Mouse (Mus musculus): ENCODE measurements around the gene Mks1. TPM values are rescaled to one million over a fixed set of nuclear protein-coding genes. Genes with fewer than 3 reads are reported as not detected.

Mks1 gene
- 7.3 and 7.7 TPM in 2 replicates for polyA plus RNA-seq (2015; fragmentation: Nextera tagmentation; extraction: Ambion mirVana)

GRCm38 (mm10) chr11:87852690-87853596 lies at the start of gene Mks1:
Gene Mks1, plus strand, starts transcription at chr11:87853215.
- 0 out of 2 replicates have a peak within 1 kb of the TSS, but pooled peaks have one; percentile 1 for H3K27ac ChIP-seq (ENCODE audit: low read length)
- peak; percentile 95 for ATAC-seq (replicated peaks; ENCODE audit: extremely low read depth, insufficient read depth, low FRiP score)
- H3K36me3 ChIP-seq (ENCODE audit: control insufficient read depth, insufficient read depth) = 0 out of 2 replicates have a peak, but pooled peaks cover 3% of the 10 kb centered on the region
- peak within 1 kb of the TSS; percentile 71 for H3K4me3 ChIP-seq (ENCODE audit: low read length)
- H3K9ac ChIP-seq (ENCODE audit: low read length) = peak within 1 kb of the TSS; percentile 67
- no peaks in the 10 kb centered on the region for H3K9me3 ChIP-seq (replicated peaks; ENCODE audit: control insufficient read depth, low read length)
- H3K4me2 ChIP-seq (ENCODE audit: low read depth, low read length) = peak within 1 kb of the TSS; percentile 74
- WGBS = 4% methylated on average over 40 of the region's 40 CpGs
- H3K4me1 ChIP-seq (ENCODE audit: control insufficient read depth, insufficient read depth, low read length) = peaks cover 6% of the 10 kb centered on the region
- no peaks in the 10 kb centered on the region for H3K27me3 ChIP-seq (ENCODE audit: control insufficient read depth, insufficient read depth, low read length)

DNA sequence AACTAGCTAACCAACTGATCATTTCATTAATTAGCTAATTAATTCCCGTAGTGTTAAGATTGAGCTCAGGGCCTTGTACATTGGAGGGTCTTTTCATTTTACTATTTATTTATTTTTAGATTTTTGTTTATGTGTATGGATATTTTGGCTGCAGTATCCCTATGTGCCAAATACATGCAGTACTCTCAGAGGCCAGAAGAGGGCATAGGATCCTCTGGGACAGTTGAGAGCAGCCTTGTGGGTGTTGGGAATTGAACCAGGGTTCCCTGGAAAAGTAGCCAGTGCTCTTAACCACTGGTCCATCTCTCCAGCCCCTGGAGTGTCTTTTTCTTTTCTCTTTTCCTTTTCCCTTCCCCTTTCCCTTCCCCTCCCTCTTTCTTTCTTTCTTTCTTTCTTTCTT lies 47.6 kb upstream of the Mks1 start:
- Histone ChIP-seq H3K4me3 (ENCODE audit: low read length) (no peak overlapping the region), H3K27me3 (ENCODE audit: control insufficient read depth, insufficient read depth, low read length) (no peaks in the 10 kb centered on the region; the same call in 1 of the 2 replicates), H3K4me2 (ENCODE audit: low read depth, low read length) (no peak overlapping the region), H3K4me1 (ENCODE audit: control insufficient read depth, insufficient read depth, low read length) (no peaks in the 10 kb centered on the region), H3K36me3 (ENCODE audit: control insufficient read depth, insufficient read depth) (no peaks in the 10 kb centered on the region), H3K9ac (ENCODE audit: low read length) (no peak overlapping the region), H3K27ac (ENCODE audit: low read length) (no peak overlapping the region), H3K9me3 (replicated peaks; ENCODE audit: control insufficient read depth, low read length) (no peaks in the 10 kb centered on the region)
- 61% methylated on average over 1 of the region's 1 CpGs for WGBS
- ATAC-seq (replicated peaks; ENCODE audit: extremely low read depth, insufficient read depth, low FRiP score) = no peak

DNA sequence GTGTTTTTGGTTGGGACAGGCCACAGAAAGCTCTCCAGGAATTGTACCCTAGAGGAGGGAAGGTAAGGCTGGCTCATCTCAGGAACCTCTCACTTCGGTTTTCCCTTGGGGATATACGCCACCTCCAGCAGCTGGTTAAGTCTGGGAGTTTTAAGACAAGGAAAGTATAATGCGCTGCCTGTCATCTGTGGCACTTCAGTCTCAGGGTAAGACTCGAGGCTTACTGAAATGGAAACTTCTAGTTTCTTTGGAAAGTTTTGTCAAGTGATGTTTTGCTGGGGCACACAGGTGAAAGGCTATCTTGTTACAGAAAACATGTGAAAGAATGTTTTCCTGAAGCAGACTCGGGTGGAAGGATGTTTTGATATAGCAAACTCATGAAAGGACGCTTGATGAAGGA lies 45.6 kb upstream of the Mks1 start:
- no peaks in the 10 kb centered on the region for H3K4me1 ChIP-seq (ENCODE audit: control insufficient read depth, insufficient read depth, low read length)
- H3K27me3 ChIP-seq (ENCODE audit: control insufficient read depth, insufficient read depth, low read length) = no peaks in the 10 kb centered on the region; the same call in 1 of the 2 replicates
- no peak overlapping the region for H3K4me3 ChIP-seq (ENCODE audit: low read length)
- no peaks in the 10 kb centered on the region for H3K9me3 ChIP-seq (replicated peaks; ENCODE audit: control insufficient read depth, low read length)
- ATAC-seq (replicated peaks; ENCODE audit: extremely low read depth, insufficient read depth, low FRiP score) = no peak
- no peak overlapping the region for H3K9ac ChIP-seq (ENCODE audit: low read length)
- 73% methylated on average over 6 of the region's 6 CpGs for WGBS
- no peak overlapping the region for H3K27ac ChIP-seq (ENCODE audit: low read length)
- H3K36me3 ChIP-seq (ENCODE audit: control insufficient read depth, insufficient read depth) = no peaks in the 10 kb centered on the region
- H3K4me2 ChIP-seq (ENCODE audit: low read depth, low read length) = no peak overlapping the region

- Histone ChIP-seq H3K4me1 (ENCODE audit: control insufficient read depth, insufficient read depth, low read length) (no peaks in the 10 kb centered on the region), H3K27ac (ENCODE audit: low read length) (no peak overlapping the region), H3K9me3 (replicated peaks; ENCODE audit: control insufficient read depth, low read length) (no peaks in the 10 kb centered on the region), H3K9ac (ENCODE audit: low read length) (no peak overlapping the region), H3K4me2 (ENCODE audit: low read depth, low read length) (no peak overlapping the region), H3K36me3 (ENCODE audit: control insufficient read depth, insufficient read depth) (no peaks in the 10 kb centered on the region), H3K27me3 (ENCODE audit: control insufficient read depth, insufficient read depth, low read length) (no peaks in the 10 kb centered on the region; the same call in 1 of the 2 replicates), H3K4me3 (ENCODE audit: low read length) (no peak overlapping the region)
- ATAC-seq (replicated peaks; ENCODE audit: extremely low read depth, insufficient read depth, low FRiP score) = no peak
- 65% methylated on average over 7 of the region's 7 CpGs for WGBS
Measured at GRCm38 (mm10) chr11:87808236-87808635, 44.8 kb upstream of the Mks1 start.

DNA sequence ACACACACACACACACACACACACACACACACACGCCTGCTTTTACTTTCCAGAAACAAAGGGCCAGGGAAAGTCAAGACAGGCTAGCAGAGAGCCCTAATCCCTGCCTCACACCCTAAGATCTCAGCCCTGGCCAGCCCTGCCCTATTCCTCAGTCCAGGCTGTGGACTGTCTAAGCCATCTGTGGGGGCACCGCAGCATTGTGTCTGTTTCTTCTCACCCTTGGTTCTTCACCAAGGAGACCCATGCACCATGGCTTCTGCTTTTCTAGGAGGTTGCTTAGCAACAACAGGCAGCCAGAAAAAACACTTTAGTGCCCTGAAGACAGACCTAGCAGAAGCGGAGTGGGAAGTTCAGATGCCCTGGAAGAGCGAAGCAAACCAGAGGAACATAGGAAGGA lies 41.6 kb upstream of the Mks1 start:
- 52% methylated on average over 4 of the region's 4 CpGs for WGBS
- no peaks in the 10 kb centered on the region for H3K36me3 ChIP-seq (ENCODE audit: control insufficient read depth, insufficient read depth)
- H3K9me3 ChIP-seq (replicated peaks; ENCODE audit: control insufficient read depth, low read length) = no peaks in the 10 kb centered on the region
- no peak overlapping the region for H3K4me3 ChIP-seq (ENCODE audit: low read length)
- ATAC-seq (replicated peaks; ENCODE audit: extremely low read depth, insufficient read depth, low FRiP score) = no peak
- no peak overlapping the region for H3K27ac ChIP-seq (ENCODE audit: low read length)
- H3K4me1 ChIP-seq (ENCODE audit: control insufficient read depth, insufficient read depth, low read length) = no peaks in the 10 kb centered on the region
- peaks cover 6% of the 10 kb centered on the region; the same call in 1 of the 2 replicates for H3K27me3 ChIP-seq (ENCODE audit: control insufficient read depth, insufficient read depth, low read length)
- no peak overlapping the region for H3K9ac ChIP-seq (ENCODE audit: low read length)
- H3K4me2 ChIP-seq (ENCODE audit: low read depth, low read length) = no peak overlapping the region

DNA sequence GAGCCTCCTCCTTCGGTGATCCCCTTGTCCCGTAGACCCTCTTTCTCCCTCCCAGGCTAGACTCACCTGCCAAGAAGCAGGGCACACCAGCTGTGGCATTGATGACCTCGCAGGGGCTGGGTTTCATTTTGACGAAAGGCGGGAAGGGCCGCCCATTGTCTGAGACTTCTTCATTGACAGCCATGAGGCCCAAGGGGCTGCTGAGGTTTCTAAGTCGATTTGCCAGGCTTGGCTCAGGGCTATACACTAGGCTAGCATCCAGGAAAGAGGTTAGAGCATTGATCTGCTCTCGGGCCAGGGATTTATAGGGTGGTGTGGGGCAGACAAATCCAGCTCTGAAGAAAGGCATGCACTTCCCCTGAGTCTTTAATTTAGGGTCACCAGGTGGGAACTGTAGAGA lies 38.2 kb upstream of the Mks1 start:
- Histone ChIP-seq H3K9ac (ENCODE audit: low read length) (no peak overlapping the region), H3K9me3 (replicated peaks; ENCODE audit: control insufficient read depth, low read length) (no peaks in the 10 kb centered on the region), H3K4me1 (ENCODE audit: control insufficient read depth, insufficient read depth, low read length) (no peaks in the 10 kb centered on the region), H3K36me3 (ENCODE audit: control insufficient read depth, insufficient read depth) (no peaks in the 10 kb centered on the region), H3K27ac (ENCODE audit: low read length) (no peak overlapping the region), H3K27me3 (ENCODE audit: control insufficient read depth, insufficient read depth, low read length) (peaks cover 12% of the 10 kb centered on the region), H3K4me3 (ENCODE audit: low read length) (no peak overlapping the region), H3K4me2 (ENCODE audit: low read depth, low read length) (no peak overlapping the region)
- WGBS = 74% methylated on average over 8 of the region's 8 CpGs
- no peak for ATAC-seq (replicated peaks; ENCODE audit: extremely low read depth, insufficient read depth, low FRiP score)

DNA sequence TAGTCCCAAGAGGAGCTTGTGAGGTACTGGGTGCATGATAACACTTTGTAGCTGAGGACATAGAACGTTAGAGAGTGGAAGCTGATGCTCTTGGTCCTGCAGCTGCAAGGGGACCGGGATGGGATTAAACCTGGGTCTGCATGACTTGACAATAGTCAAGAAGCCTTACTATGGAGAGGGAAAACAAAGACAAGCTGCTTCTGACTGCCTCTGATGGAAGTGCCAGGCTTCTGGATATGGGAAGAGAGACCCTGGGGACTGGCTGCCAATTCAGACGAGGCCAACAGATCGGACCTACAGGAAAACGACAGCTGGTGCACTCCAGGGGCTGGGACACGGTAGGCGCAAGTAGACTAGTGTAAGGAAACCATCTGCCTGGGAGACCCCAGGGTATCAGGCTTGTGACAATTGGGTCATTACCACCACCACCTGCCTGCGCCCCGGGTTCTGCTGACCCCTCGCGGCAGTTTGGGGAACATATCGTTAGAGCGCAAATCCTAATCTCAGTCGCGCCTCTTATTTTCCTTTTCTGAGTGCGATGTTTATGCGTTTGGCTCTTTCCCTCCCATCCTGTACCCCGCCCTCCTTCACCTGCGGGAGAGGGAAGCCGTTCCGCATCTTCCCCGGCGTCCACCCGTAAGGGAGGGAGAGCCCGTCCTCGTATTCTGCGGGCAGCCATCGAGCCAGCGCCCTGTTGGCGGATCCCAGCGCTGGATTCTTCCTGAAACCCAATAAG lies 36.1 kb upstream of the Mks1 start:
- peak overlapping the region; percentile 50; the same call in 1 of the 2 replicates for H3K9ac ChIP-seq (ENCODE audit: low read length)
- 4% methylated on average over 31 of the region's 31 CpGs for WGBS
- no peaks in the 10 kb centered on the region for H3K9me3 ChIP-seq (replicated peaks; ENCODE audit: control insufficient read depth, low read length)
- peaks cover 12% of the 10 kb centered on the region for H3K27me3 ChIP-seq (ENCODE audit: control insufficient read depth, insufficient read depth, low read length)
- H3K4me1 ChIP-seq (ENCODE audit: control insufficient read depth, insufficient read depth, low read length) = no peaks in the 10 kb centered on the region
- no peaks in the 10 kb centered on the region for H3K36me3 ChIP-seq (ENCODE audit: control insufficient read depth, insufficient read depth)
- no peak overlapping the region for H3K27ac ChIP-seq (ENCODE audit: low read length)
- H3K4me3 ChIP-seq (ENCODE audit: low read length) = peak overlapping the region; percentile 49
- no peak for ATAC-seq (replicated peaks; ENCODE audit: extremely low read depth, insufficient read depth, low FRiP score)
- H3K4me2 ChIP-seq (ENCODE audit: low read depth, low read length) = peak overlapping the region; percentile 74

- peak overlapping the region; percentile 74 for H3K4me2 ChIP-seq (ENCODE audit: low read depth, low read length)
- peaks cover 12% of the 10 kb centered on the region for H3K27me3 ChIP-seq (ENCODE audit: control insufficient read depth, insufficient read depth, low read length)
- ATAC-seq (replicated peaks; ENCODE audit: extremely low read depth, insufficient read depth, low FRiP score) = no peak
- no peaks in the 10 kb centered on the region for H3K36me3 ChIP-seq (ENCODE audit: control insufficient read depth, insufficient read depth)
- no peaks in the 10 kb centered on the region for H3K4me1 ChIP-seq (ENCODE audit: control insufficient read depth, insufficient read depth, low read length)
- H3K9ac ChIP-seq (ENCODE audit: low read length) = peak overlapping the region; percentile 50; the same call in 1 of the 2 replicates
- WGBS = 27% methylated on average over 4 of the region's 4 CpGs
- peak overlapping the region; percentile 49 for H3K4me3 ChIP-seq (ENCODE audit: low read length)
- no peaks in the 10 kb centered on the region for H3K9me3 ChIP-seq (replicated peaks; ENCODE audit: control insufficient read depth, low read length)
- H3K27ac ChIP-seq (ENCODE audit: low read length) = no peak overlapping the region
Measured at GRCm38 (mm10) chr11:87817443-87817773, 35.6 kb upstream of the Mks1 start.

DNA sequence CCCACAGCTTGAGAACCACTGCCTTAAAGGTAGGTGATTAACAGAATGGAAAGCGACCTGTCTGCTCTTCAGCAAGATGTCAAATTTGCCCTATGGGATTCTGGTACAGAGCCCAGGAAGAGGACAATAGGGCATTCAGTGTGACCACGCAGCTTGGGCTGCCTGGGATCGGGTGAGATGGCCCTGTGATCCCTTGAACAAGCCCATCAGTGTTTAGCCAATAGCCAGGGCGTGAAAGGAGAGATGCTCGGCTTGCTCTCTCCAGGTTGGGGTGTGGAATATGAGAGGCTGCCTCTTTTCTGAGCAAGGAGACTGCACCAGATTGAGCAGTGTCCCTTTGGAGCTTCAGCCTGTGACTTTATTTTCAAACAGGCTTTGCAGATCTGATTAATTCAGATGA lies 31.5 kb upstream of the Mks1 start:
- H3K27me3 ChIP-seq (ENCODE audit: control insufficient read depth, insufficient read depth, low read length) = peaks cover 13% of the 10 kb centered on the region
- no peak for ATAC-seq (replicated peaks; ENCODE audit: extremely low read depth, insufficient read depth, low FRiP score)
- WGBS = 56% methylated on average over 5 of the region's 5 CpGs

More for the DNA sequence above, 31.5 kb upstream of the Mks1 start:
- Histone ChIP-seq H3K4me1 (ENCODE audit: control insufficient read depth, insufficient read depth, low read length) (no peaks in the 10 kb centered on the region), H3K9ac (ENCODE audit: low read length) (no peak overlapping the region), H3K27ac (ENCODE audit: low read length) (no peak overlapping the region), H3K4me2 (ENCODE audit: low read depth, low read length) (no peak overlapping the region), H3K36me3 (ENCODE audit: control insufficient read depth, insufficient read depth) (no peaks in the 10 kb centered on the region), H3K9me3 (replicated peaks; ENCODE audit: control insufficient read depth, low read length) (no peaks in the 10 kb centered on the region), H3K4me3 (ENCODE audit: low read length) (no peak overlapping the region)

Measured in heart, embryonic 16.5 days (tissue).